Mouse (Mus musculus) limb, embryonic 14.5 days (tissue): ENCODE measurements around the gene Radil. TPM values are rescaled to one million over a fixed set of nuclear protein-coding genes. Genes with fewer than 3 reads are reported as not detected.

Experiments used
- ATAC-seq: fragments of 200-750 bp; cut with Nextera tagmentation; 2 replicates; pipeline ENCODE4 v1.8.0; 2017; ENCODE audit warnings: low read depth, moderate number of reproducible peaks, moderate TSS enrichment; ENCODE audit not compliant: low FRiP score
- DNase-seq: peaks from one replicate; pipeline ENCODE4 v3.0.0-alpha.2; 2015; ENCODE audit warnings: low spot score
- H3K27ac ChIP-seq: fragments of 300-500 bp; sonication (generic); replicated peaks from 2 replicates; pipeline ENCODE4 v1.5.1; 2014; ENCODE audit warnings: low read depth, mild to moderate bottlenecking, low read length, moderate library complexity, mixed read lengths
- H3K27me3 ChIP-seq: fragments of 300-500 bp; sonication (generic); 2 replicates; pipeline ENCODE4 v1.6.1; 2014; ENCODE audit warnings: low read length, mixed read lengths; ENCODE audit not compliant: control insufficient read depth, insufficient read depth
- H3K36me3 ChIP-seq: fragments of 300-500 bp; sonication (generic); 2 replicates; pipeline ENCODE4 v1.6.1; 2014; ENCODE audit warnings: mild to moderate bottlenecking, low read length, moderate library complexity, mixed read lengths; ENCODE audit not compliant: control insufficient read depth, insufficient read depth
- H3K4me1 ChIP-seq: fragments of 300-500 bp; sonication (generic); 2 replicates; pipeline ENCODE4 v1.6.1; 2014; ENCODE audit warnings: antibody characterized with exemption, low read length, mixed read lengths; ENCODE audit not compliant: control insufficient read depth, insufficient read depth
- H3K4me2 ChIP-seq: fragments of 300-500 bp; sonication (generic); replicated peaks from 2 replicates; pipeline ENCODE4 v1.6.1; 2014; ENCODE audit warnings: low read depth, mild to moderate bottlenecking, low read length, moderate library complexity; ENCODE audit not compliant: severe bottlenecking
- H3K4me3 ChIP-seq: fragments of 300-500 bp; sonication (generic); replicated peaks from 2 replicates; pipeline ENCODE4 v1.5.1; 2014; ENCODE audit warnings: low read length
- H3K9ac ChIP-seq: fragments of 300-500 bp; sonication (generic); 2 replicates; pipeline ENCODE4 v1.6.1; 2014; ENCODE audit warnings: mild to moderate bottlenecking, low read depth, low read length, moderate library complexity; ENCODE audit not compliant: severe bottlenecking
- H3K9me3 ChIP-seq: fragments of 300-500 bp; sonication (generic); 2 replicates; pipeline ENCODE4 v1.6.1; 2016; ENCODE audit warnings: low read length; ENCODE audit not compliant: control insufficient read depth
- POLR2A ChIP-seq: fragments of 200-500 bp; IDR thresholded peaks from 2 replicates; pipeline ENCODE4 v1.8.0; 2012; ENCODE audit warnings: inconsistent platforms, mild to moderate bottlenecking, moderate library complexity, borderline replicate concordance; ENCODE audit not compliant: insufficient read depth, insufficient read length; ENCODE audit errors: extremely low read depth
- WGBS: fragments of 180-500 bp; shearing (Covaris S2); extraction: QIAGEN DNeasy Blood & Tissue Kit; methylation state at CpG from one replicate; pipeline ENCODE4 v1.1.7; 2014; 5-methylcytosine and 5-hydroxymethylcytosine counted together
- polyA plus RNA-seq, 2 experiments: library from polyadenylated mRNA; depleted of rRNA in 1 of 2; stranded (reverse) in 1 of 2; unstranded in 1 of 2; fragments of >200 nt; fragmentation: Nextera tagmentation in 1 of 2; extraction: Ambion mirVana in 1 of 2; gene quantifications; 2 replicates each; pipeline versions ENCODE4 v1.2.1 to v1.2.3; 2012 to 2014

Radil gene
- polyA plus RNA-seq, 2 experiments, result 5.7 to 7.4 TPM

DNA sequence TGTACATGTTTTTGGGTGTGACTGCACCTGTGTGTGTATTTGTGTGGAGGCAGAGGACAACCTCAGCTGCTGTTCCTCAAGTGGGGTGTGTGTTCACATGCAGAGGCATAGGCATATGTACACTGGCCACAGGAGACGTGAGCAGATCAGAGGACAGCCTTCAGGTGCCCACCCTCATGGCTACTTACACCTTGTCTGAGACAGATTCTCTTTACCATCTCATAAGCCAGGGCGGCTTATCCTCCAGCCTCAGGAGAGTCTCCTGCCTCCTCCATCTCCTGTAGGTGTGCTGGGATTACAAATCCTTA lies 88.3 kb downstream of the Radil start:
- no peak for DNase-seq
- Histone ChIP-seq H3K4me2 (no peak overlapping the region), H3K9ac (no peak overlapping the region), H3K27ac (no peak overlapping the region), H3K4me1 (peaks cover 8% of the 10 kb centered on the region; the same call in 1 of the 2 replicates), H3K36me3 (peaks cover 33% of the 10 kb centered on the region), H3K4me3 (no peak overlapping the region), H3K9me3 (no peaks in the 10 kb centered on the region), H3K27me3 (no peaks in the 10 kb centered on the region)
- ATAC-seq, result no peak
- WGBS, result 93% methylated on average over 2 of the region's 2 CpGs
- no peak for TF ChIP-seq POLR2A

GRCm38 (mm10) chr5:142461942-142462640 lies 88.8 kb downstream of the Radil start:
- 95% methylated on average over 7 of the region's 7 CpGs for WGBS
- TF ChIP-seq POLR2A, result no peak
- Histone ChIP-seq H3K4me1 (peaks cover 8% of the 10 kb centered on the region; the same call in 1 of the 2 replicates), H3K4me3 (no peak overlapping the region), H3K4me2 (no peak overlapping the region), H3K27me3 (no peaks in the 10 kb centered on the region), H3K9ac (no peak overlapping the region), H3K9me3 (no peaks in the 10 kb centered on the region), H3K27ac (no peak overlapping the region), H3K36me3 (peaks cover 37% of the 10 kb centered on the region)
- DNase-seq, result no peak
- ATAC-seq, result no peak

- peaks cover 55% of the 10 kb centered on the region for H3K36me3 ChIP-seq
- no peaks in the 10 kb centered on the region for H3K27me3 ChIP-seq
- ATAC-seq (no peak), DNase-seq (no peak)
- H3K4me2 ChIP-seq, result no peak overlapping the region
- peaks cover 8% of the 10 kb centered on the region; the same call in 1 of the 2 replicates for H3K4me1 ChIP-seq
- WGBS, result 84% methylated on average over 5 of the region's 5 CpGs
- no peak overlapping the region for H3K4me3 ChIP-seq
- no peaks in the 10 kb centered on the region for H3K9me3 ChIP-seq
- no peak overlapping the region for H3K9ac ChIP-seq
- no peak overlapping the region for H3K27ac ChIP-seq
- TF ChIP-seq POLR2A, result no peak
Observed at GRCm38 (mm10) chr5:142459834-142460233, 91.1 kb downstream of the Radil start.

GRCm38 (mm10) chr5:142458791-142459557 lies 91.9 kb downstream of the Radil start:
- no peak for TF ChIP-seq POLR2A
- no peak for ATAC-seq
- Histone ChIP-seq H3K4me2 (no peak overlapping the region), H3K9ac (no peak overlapping the region), H3K4me1 (0 out of 2 replicates have a peak, but pooled peaks cover 3% of the 10 kb centered on the region), H3K4me3 (no peak overlapping the region), H3K9me3 (no peaks in the 10 kb centered on the region), H3K36me3 (peaks cover 64% of the 10 kb centered on the region), H3K27ac (no peak overlapping the region), H3K27me3 (no peaks in the 10 kb centered on the region)
- no peak for DNase-seq
- WGBS, result 86% methylated on average over 17 of the region's 17 CpGs

DNA sequence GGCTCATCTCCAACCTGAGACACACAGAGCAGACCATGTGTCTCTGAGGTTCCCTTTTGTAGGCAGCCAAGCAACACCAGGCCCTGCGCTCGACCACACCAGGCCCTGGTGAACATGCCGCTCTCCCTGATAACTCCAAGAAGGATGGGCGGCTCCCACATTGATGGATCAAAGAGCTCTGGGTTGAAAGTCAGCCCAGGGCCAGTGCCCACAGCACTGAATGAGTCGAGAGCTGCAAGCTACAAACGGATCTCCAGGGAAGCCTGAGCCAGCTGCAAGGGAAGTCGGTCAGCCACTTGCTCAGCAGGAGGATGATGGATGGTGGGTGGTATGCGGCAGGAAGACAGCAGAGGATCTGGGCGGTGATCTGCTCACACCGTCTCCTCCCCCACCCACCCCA lies 93.6 kb downstream of the Radil start:
- Histone ChIP-seq H3K4me1 (no peaks in the 10 kb centered on the region), H3K4me3 (no peak overlapping the region), H3K9ac (no peak overlapping the region), H3K27me3 (no peaks in the 10 kb centered on the region), H3K27ac (no peak overlapping the region), H3K36me3 (peaks cover 80% of the 10 kb centered on the region), H3K9me3 (no peaks in the 10 kb centered on the region), H3K4me2 (no peak overlapping the region)
- 52% methylated on average over 10 of the region's 10 CpGs for WGBS
- DNase-seq, result no peak
- no peak for TF ChIP-seq POLR2A
- ATAC-seq, result no peak
